Mouse (Mus musculus) CD4-positive, CD25-positive, alpha-beta regulatory T cell, adult 4 months (primary cell): ENCODE measurements around the gene Micall1. TPM values are rescaled to one million over a fixed set of nuclear protein-coding genes. Genes with fewer than 3 reads are reported as not detected.

Experiments
- ATAC-seq: one replicate; pipeline ENCODE4 v1.8.0; 2017
- polyA plus RNA-seq, 2 experiments: library from polyadenylated mRNA; unstranded; fragments of 100-300 nt; shearing (Covaris generic); gene quantifications; one replicate each; pipeline ENCODE4 v1.2.1; 2017

Micall1 gene
- 10 to 100 TPM; 11.8 to 22.1 TPM for polyA plus RNA-seq

- ATAC-seq = peak; percentile 75
Measured at GRCm38 (mm10) chr15:79108421-79109320, at the start of gene Micall1. TSS of gene Micall1 (plus strand) at chr15:79108898.

- no peak for ATAC-seq
Measured at GRCm38 (mm10) chr15:79060887-79061565, 47.7 kb upstream of the Micall1 start.

GRCm38 (mm10) chr15:79062376-79063159, 46.1 kb upstream of the Micall1 start, which contains the start of gene Ankrd54:
TSS of gene Ankrd54 (minus strand) at chr15:79062893.
- peak; percentile 97 for ATAC-seq

GRCm38 (mm10) chr15:79063160-79063740, 45.4 kb upstream of the Micall1 start:
- ATAC-seq = no peak

GRCm38 (mm10) chr15:79065086-79065770, 43.5 kb upstream of the Micall1 start:
- no peak for ATAC-seq

- ATAC-seq = no peak
Measured at GRCm38 (mm10) chr15:79066276-79066675, 42.4 kb upstream of the Micall1 start.

GRCm38 (mm10) chr15:79067631-79068030, 41.1 kb upstream of the Micall1 start:
- no peak for ATAC-seq

- ATAC-seq = no peak
Measured at GRCm38 (mm10) chr15:79068416-79068815, 40.3 kb upstream of the Micall1 start.

GRCm38 (mm10) chr15:79071117-79072039, 37.3 kb upstream of the Micall1 start:
- ATAC-seq = no peak

- ATAC-seq = no peak
Measured at GRCm38 (mm10) chr15:79073752-79074151, 34.9 kb upstream of the Micall1 start.

- ATAC-seq = no peak
Measured at GRCm38 (mm10) chr15:79074446-79074845, 34.3 kb upstream of the Micall1 start.

GRCm38 (mm10) chr15:79074913-79075532, 33.7 kb upstream of the Micall1 start, which contains the start of gene Eif3l:
TSS of gene Eif3l (plus strand) at chr15:79075179.
- peak; percentile 98 for ATAC-seq

GRCm38 (mm10) chr15:79075658-79076365, 32.9 kb upstream of the Micall1 start:
- ATAC-seq = no peak

- no peak for ATAC-seq
Measured at GRCm38 (mm10) chr15:79079567-79079966, 29.1 kb upstream of the Micall1 start.

- ATAC-seq = no peak
Measured at GRCm38 (mm10) chr15:79092284-79092683, 16.4 kb upstream of the Micall1 start.

GRCm38 (mm10) chr15:79093083-79093839, 15.4 kb upstream of the Micall1 start:
- no peak for ATAC-seq

- ATAC-seq = no peak
Measured at GRCm38 (mm10) chr15:79095483-79095882, 13.2 kb upstream of the Micall1 start.

- no peak for ATAC-seq
Measured at GRCm38 (mm10) chr15:79096556-79096955, 12.1 kb upstream of the Micall1 start.

GRCm38 (mm10) chr15:79097135-79097534, 11.6 kb upstream of the Micall1 start:
- ATAC-seq = no peak
